Mouse (Mus musculus) heart, adult 10 weeks (tissue): ENCODE data around the gene Vmn1r114. TPM values are rescaled to one million over a fixed set of nuclear protein-coding genes. Genes with fewer than 3 reads are reported as not detected.

ENCODE experiments used
- polyA plus RNA-seq: library from polyadenylated mRNA; stranded (reverse); fragments of 350-450 nt; fragmentation: Illumina TruSeq; extraction: RNeasy Lipid Tissue Mini Kit (QIAGEN cat#74804); gene quantifications from one replicate; pipeline ENCODE4 v1.2.3, GENCODE M21; 2014; ENCODE audit warnings: low read depth, low replicate concordance

Gene Vmn1r114
- not detected for polyA plus RNA-seq

GRCm38 (mm10) chr7:20812086-20812485, at the start of gene Vmn1r114:
Gene Vmn1r114, minus strand, starts transcription at chr7:20812186.

DNA sequence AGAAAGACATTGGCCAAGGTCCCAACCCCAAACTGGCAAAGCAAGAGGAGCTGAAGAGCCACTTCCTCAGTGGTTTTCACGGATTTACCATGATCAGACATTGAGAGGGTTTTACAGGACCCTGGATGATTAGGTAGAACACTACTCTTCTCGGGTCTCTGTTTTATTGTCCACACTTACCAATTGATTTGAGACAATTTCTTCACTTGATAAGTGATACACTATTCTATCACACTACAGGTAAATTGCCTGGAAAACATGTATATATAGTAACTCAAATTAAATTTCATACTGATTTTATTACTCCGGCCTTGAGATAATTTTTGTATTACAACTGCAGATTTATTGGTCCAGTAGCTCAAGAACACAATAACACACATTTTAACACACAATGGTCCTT, 32.9 kb upstream of the Vmn1r114 start, which contains the start of gene Vmn1r115:
Gene Vmn1r115 (minus strand): TSS at position 101 of the 400 bp plus-strand sequence.

GRCm38 (mm10) chr7:20786985-20787384, 25.0 kb downstream of the Vmn1r114 start, which contains the start of gene Vmn1r113:
Gene Vmn1r113, plus strand, starts transcription at chr7:20787285.

GRCm38 (mm10) chr7:20770885-20771284, 41.1 kb downstream of the Vmn1r114 start, which contains the start of gene Vmn1r112:
Gene Vmn1r112, plus strand, starts transcription at chr7:20771185.

Other genes starting within 250 kb of the Vmn1r114 start
- gene Gm4141, start 235.9 kb downstream of the Vmn1r114 start, polyA plus RNA-seq, result not detected
- not detected for gene Gm4513, start 213.2 kb downstream of the Vmn1r114 start, polyA plus RNA-seq
- gene Vmn1r107, start 143.3 kb downstream of the Vmn1r114 start, polyA plus RNA-seq, result not detected
- gene Vmn1r111, start 109.0 kb downstream of the Vmn1r114 start, polyA plus RNA-seq, result not detected
- gene Gm10668, start 81.6 kb downstream of the Vmn1r114 start, polyA plus RNA-seq, result not detected
- not detected for gene Vmn1r112, start 41.0 kb downstream of the Vmn1r114 start, polyA plus RNA-seq
- gene Vmn1r113, start 24.9 kb downstream of the Vmn1r114 start, polyA plus RNA-seq, result not detected
- not detected for gene Vmn1r115, start 32.8 kb upstream of the Vmn1r114 start, polyA plus RNA-seq
- not detected for gene Vmn1r116, start 60.1 kb upstream of the Vmn1r114 start, polyA plus RNA-seq
- gene Vmn1r117, start 71.9 kb upstream of the Vmn1r114 start, polyA plus RNA-seq, result not detected
- not detected for gene Vmn1r118, start 100.2 kb upstream of the Vmn1r114 start, polyA plus RNA-seq
- not detected for gene Vmn1r119, start 200.3 kb upstream of the Vmn1r114 start, polyA plus RNA-seq
- not detected for gene Vmn1r120, start 241.6 kb upstream of the Vmn1r114 start, polyA plus RNA-seq